Mouse (Mus musculus) intestine, postnatal 0 days (tissue): ENCODE data around the gene Zfp992. TPM values are rescaled to one million over a fixed set of nuclear protein-coding genes. Genes with fewer than 3 reads are reported as not detected.
A peak's percentile ranks its signal among the peaks of the same experiment; 100 is the strongest.
"Not testable (repeated sequence)": the region's sequence is repeated elsewhere in the genome, so short reads cannot be mapped to it uniquely, and the experiment has no call there.

Experiments
- ATAC-seq: fragments of 200-750 bp; cut with Nextera tagmentation; 2 replicates; pipeline ENCODE4 v1.8.0; 2017; ENCODE audit warnings: mild to moderate bottlenecking, moderate TSS enrichment, moderate library complexity
- H3K27ac ChIP-seq: fragments of 300-500 bp; sonication (generic); 2 replicates; pipeline ENCODE4 v1.5.1; 2014; ENCODE audit warnings: mild to moderate bottlenecking, low read depth, low read length, moderate library complexity
- H3K27me3 ChIP-seq: fragments of 300-500 bp; sonication (generic); replicated peaks from 2 replicates; pipeline ENCODE4 v1.6.1; 2014; ENCODE audit warnings: low read length, mixed read lengths; ENCODE audit not compliant: control insufficient read depth, insufficient read depth
- H3K36me3 ChIP-seq: fragments of 300-500 bp; sonication (generic); 2 replicates; pipeline ENCODE4 v1.6.1; 2014; ENCODE audit warnings: mild to moderate bottlenecking, moderate library complexity; ENCODE audit not compliant: control insufficient read depth, insufficient read depth
- H3K4me1 ChIP-seq: fragments of 300-500 bp; sonication (generic); replicated peaks from 2 replicates; pipeline ENCODE4 v1.6.1; 2014; ENCODE audit warnings: antibody characterized with exemption, low read length, mixed read lengths; ENCODE audit not compliant: control insufficient read depth, insufficient read depth
- H3K4me2 ChIP-seq: fragments of 300-500 bp; sonication (generic); replicated peaks from 2 replicates; pipeline ENCODE4 v1.6.1; 2014; ENCODE audit warnings: low read depth, mild to moderate bottlenecking, moderate library complexity
- H3K4me3 ChIP-seq: fragments of 300-500 bp; sonication (generic); 2 replicates; pipeline ENCODE4 v1.5.1; 2014; ENCODE audit warnings: low read depth, low read length
- H3K9ac ChIP-seq: fragments of 300-500 bp; sonication (generic); 2 replicates; pipeline ENCODE4 v1.6.1; 2014; ENCODE audit warnings: mild to moderate bottlenecking, low read depth, low read length
- H3K9me3 ChIP-seq: fragments of 300-500 bp; sonication (generic); 2 replicates; pipeline ENCODE4 v1.6.1; 2016; ENCODE audit warnings: mixed run types; ENCODE audit not compliant: control insufficient read depth
- CTCF ChIP-seq: sonication (generic); IDR thresholded peaks from 2 replicates; pipeline ENCODE4 v1.5.1; 2016; ENCODE audit warnings: low read depth, mild to moderate bottlenecking, control low read depth, antibody characterized with exemption, moderate library complexity
- WGBS: fragments of 180-500 bp; shearing (Covaris S2); extraction: QIAGEN DNeasy Blood & Tissue Kit; methylation state at CpG from one replicate; pipeline ENCODE4 v1.1.7; 2014; 5-methylcytosine and 5-hydroxymethylcytosine counted together
- polyA plus RNA-seq: library from polyadenylated mRNA; unstranded; fragments of >200 nt; fragmentation: Nextera tagmentation; extraction: Ambion mirVana; gene quantifications from 2 replicates; pipeline ENCODE4 v1.2.1, GENCODE M21; 2015

The Zfp992 gene
- polyA plus RNA-seq, 1 experiment from 2014 or later = 4.3 TPM

DNA sequence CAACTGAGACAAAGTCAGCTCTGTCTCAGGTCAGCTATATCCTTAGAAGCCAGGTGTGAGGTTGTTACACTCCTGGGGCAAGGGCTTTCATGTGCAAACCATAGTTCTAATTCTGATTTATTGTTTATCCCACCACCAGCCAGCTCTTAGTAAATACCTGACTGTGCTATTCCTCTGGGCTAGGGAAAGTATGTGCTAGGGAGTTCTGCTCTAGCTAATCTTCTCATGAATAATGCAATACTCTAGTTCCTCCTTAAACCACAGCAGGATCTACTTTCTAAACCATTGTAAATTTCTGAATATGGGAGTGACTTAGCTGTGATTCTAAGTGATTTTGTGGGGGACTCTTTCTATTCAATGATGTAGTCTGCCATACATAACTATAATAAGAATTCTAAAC is 43.6 kb downstream of the Zfp992 start:
- no peak overlapping the region for H3K9ac ChIP-seq
- H3K27ac ChIP-seq = no peak overlapping the region
- H3K4me3 ChIP-seq = no peak overlapping the region
- no peaks in the 10 kb centered on the region for H3K27me3 ChIP-seq
- peaks cover 43% of the 10 kb centered on the region for H3K9me3 ChIP-seq
- H3K4me2 ChIP-seq = no peak overlapping the region
- no peaks in the 10 kb centered on the region for H3K36me3 ChIP-seq
- no peak for TF ChIP-seq CTCF
- no peak for ATAC-seq
- no peaks in the 10 kb centered on the region for H3K4me1 ChIP-seq

DNA sequence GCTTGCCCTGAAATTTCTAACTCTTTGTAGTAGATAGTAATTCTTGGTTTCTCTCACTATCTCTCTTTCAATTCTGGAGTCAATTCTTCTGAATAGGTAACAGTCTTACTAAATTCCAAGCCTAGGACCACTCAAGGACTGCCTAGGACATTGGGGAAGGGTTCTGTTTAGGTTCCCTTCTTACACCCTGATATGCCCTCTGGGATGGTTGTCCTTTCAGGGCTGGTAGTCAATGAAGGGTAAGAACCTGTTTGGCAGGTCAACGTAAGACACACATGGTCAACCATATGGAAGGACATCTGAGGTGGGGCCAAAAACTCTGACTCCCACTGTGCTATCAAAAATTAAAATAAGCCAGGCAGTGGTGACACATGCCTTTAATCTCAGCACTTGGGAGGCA is 44.0 kb downstream of the Zfp992 start:
- WGBS = 43% methylated on average over 1 of the region's 1 CpGs
- no peak overlapping the region for H3K4me3 ChIP-seq
- no peak for TF ChIP-seq CTCF
- no peak overlapping the region for H3K4me2 ChIP-seq
- H3K9ac ChIP-seq = no peak overlapping the region
- H3K9me3 ChIP-seq = peaks cover 47% of the 10 kb centered on the region
- no peak overlapping the region for H3K27ac ChIP-seq
- H3K36me3 ChIP-seq = no peaks in the 10 kb centered on the region
- no peak; the same call in 1 of the 2 replicates for ATAC-seq
- no peaks in the 10 kb centered on the region for H3K27me3 ChIP-seq
- no peaks in the 10 kb centered on the region for H3K4me1 ChIP-seq

DNA sequence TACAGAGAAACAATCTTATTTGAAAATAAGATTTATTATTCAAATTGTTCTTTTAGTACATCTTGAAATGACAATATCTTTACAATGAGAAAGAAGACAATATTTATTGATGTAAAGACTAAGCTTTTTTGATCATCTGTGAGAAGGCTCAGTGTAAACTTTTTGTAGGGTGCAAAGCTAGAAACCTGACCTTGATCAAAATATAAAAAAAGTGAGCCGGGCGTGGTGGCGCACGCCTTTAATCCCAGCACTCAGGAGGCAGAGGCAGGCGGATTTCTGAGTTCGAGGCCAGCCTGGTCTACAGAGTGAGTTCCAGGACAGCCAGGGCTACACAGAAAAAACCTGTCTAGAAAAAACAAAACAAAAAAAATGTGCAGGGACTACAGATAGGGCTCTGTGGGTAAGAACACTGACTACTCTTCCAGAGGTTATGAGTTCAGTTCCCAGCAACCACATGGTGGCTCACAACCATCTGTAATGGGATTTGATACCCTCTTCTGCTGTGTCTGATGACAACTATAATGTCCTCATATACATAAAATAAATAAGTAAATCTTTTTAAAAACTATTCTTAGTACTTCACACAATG is 44.6 kb downstream of the Zfp992 start:
- H3K27ac ChIP-seq, H3K4me3 ChIP-seq, H3K36me3 ChIP-seq, H3K27me3 ChIP-seq, H3K4me2 ChIP-seq, H3K9ac ChIP-seq, H3K4me1 ChIP-seq: not testable (repeated sequence)
- WGBS = 88% methylated on average over 6 of the region's 6 CpGs
- ATAC-seq = peak; percentile 24; the same call in 1 of the 2 replicates
- peaks cover 52% of the 10 kb centered on the region for H3K9me3 ChIP-seq

DNA sequence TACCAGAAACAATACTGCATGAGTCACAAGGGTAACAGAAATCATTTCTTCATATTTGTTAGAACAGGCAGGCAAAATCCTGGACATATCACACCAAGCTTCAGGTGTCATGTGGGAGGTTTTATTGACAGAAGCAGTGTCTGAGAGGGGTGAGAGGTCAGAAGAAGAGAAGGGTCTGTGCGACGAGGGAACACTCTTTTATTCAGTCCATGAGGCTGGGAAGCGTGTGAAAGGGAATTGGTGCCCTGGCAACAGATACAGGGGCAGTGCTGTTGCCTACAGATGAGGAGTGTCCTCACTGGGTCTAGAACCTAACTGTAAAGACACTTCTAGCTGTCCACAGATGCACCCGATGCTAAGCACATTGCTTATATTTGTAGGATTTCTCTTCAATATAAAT is 46.2 kb downstream of the Zfp992 start:
- ATAC-seq = no peak
- no peaks in the 10 kb centered on the region for H3K27me3 ChIP-seq
- no peaks in the 10 kb centered on the region for H3K4me1 ChIP-seq
- WGBS = 67% methylated on average over 4 of the region's 4 CpGs
- H3K4me3 ChIP-seq = no peak overlapping the region
- H3K9ac ChIP-seq = no peak overlapping the region
- TF ChIP-seq CTCF = no peak
- H3K27ac ChIP-seq = no peak overlapping the region
- no peak overlapping the region for H3K4me2 ChIP-seq
- peaks cover 56% of the 10 kb centered on the region for H3K9me3 ChIP-seq
- no peaks in the 10 kb centered on the region for H3K36me3 ChIP-seq

DNA sequence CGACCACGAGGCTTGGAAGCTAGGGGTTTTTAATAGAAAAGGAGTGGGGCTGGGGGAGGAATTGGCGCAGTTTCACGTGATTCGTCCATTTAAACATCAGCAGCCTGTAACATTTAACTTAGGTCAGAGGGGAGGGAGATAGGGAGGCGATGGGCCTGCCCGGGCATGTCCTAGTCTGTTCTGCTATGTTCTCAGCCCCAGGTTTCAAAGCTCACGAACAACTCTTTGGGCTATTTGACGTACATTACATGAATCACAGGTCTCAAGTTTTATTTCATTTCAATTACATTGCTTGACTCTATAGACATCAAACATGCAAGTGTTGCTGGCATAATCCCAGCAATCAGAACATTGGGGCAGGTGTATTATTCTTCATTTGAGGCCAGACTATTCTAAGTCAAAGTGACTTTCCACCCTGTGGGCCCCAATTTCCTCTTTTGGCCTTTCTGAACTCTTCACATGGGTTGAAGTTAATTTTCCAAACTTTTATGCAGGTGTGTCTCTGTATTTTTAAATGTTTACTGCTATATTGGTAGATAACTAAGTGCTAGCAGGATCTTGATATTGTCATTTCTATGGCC is 49.0 kb downstream of the Zfp992 start:
- WGBS = 80% methylated on average over 9 of the region's 9 CpGs
- H3K4me2 ChIP-seq, H3K9ac ChIP-seq, H3K4me1 ChIP-seq, H3K27ac ChIP-seq, H3K27me3 ChIP-seq, ATAC-seq, H3K36me3 ChIP-seq, H3K4me3 ChIP-seq: not testable (repeated sequence)
- H3K9me3 ChIP-seq = peaks cover 45% of the 10 kb centered on the region

DNA sequence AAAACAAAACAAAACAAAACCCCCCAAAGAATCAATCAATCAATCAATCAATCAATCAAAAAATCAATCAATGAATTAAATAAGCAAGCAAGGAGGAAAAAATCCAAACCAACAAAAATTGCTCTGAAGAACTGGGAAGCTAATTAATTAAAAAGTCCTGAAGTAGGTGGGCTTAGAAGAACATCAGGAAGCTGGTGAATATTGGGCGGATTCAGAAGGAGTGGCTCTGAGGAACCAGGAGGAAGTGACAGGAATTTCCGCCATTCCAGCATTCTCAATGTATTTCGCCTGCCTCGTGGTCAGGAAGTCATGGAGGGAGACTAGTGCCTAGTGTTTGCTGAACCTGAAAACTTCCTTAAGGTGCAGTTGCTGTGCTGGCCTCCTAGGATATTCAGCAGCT is 52.9 kb downstream of the Zfp992 start, which contains the start of gene Zfp981:
Gene Zfp981, plus strand, starts transcription at position 301 of the 400 bp plus-strand sequence.
- H3K36me3 ChIP-seq, H3K4me1 ChIP-seq, ATAC-seq, H3K4me3 ChIP-seq, H3K27ac ChIP-seq, H3K27me3 ChIP-seq, H3K9ac ChIP-seq, H3K4me2 ChIP-seq: not testable (repeated sequence)
- WGBS = 87% methylated on average over 4 of the region's 4 CpGs
- peaks cover 24% of the 10 kb centered on the region for H3K9me3 ChIP-seq

DNA sequence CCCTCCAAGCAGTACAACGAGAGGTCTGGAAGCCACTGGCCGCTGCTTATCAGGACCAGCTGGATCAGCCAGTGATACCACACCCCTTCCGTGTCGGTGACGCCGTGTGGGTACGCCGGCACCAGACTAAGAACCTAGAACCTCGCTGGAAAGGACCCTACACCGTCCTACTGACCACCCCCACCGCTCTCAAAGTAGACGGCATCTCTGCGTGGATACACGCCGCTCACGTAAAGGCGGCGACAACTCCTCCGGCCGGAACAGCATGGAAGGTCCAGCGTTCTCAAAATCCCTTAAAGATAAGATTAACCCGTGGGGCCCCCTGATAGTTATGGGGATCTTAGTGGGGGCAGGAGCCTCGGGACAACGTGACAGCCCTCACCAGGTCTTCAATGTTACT is 60.2 kb downstream of the Zfp992 start:
- ATAC-seq, H3K4me3 ChIP-seq, H3K9ac ChIP-seq, H3K4me1 ChIP-seq, H3K27me3 ChIP-seq, H3K4me2 ChIP-seq, H3K36me3 ChIP-seq, H3K27ac ChIP-seq: not testable (repeated sequence)
- 95% methylated on average over 18 of the region's 24 CpGs for WGBS
- peaks cover 14% of the 10 kb centered on the region; the same call in 1 of the 2 replicates for H3K9me3 ChIP-seq

DNA sequence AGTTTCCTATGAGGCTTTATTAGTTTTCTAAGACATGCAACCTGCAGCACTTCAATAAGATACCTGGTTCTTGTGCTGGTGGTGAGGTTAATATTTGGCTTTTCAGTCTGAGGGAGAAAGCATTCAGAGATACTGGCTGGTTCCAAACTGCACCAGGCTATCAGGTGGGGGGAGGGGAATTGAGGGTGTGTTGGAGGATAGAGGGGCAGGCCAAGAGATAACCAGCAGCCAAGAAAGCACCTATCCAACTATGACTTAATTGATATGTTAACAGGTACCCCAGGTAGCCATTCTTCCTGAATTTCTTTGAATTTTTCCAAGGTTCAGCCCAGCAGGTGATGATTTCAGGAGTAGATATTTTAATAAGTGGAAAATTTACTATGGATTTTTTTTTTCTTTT is 63.0 kb downstream of the Zfp992 start:
- not testable (repeated sequence) for H3K4me2 ChIP-seq, H3K4me3 ChIP-seq, H3K9ac ChIP-seq, H3K36me3 ChIP-seq, H3K27me3 ChIP-seq, ATAC-seq, H3K27ac ChIP-seq, H3K4me1 ChIP-seq
- H3K9me3 ChIP-seq = peaks cover 28% of the 10 kb centered on the region
